Mouse (Mus musculus): ENCODE results near the gene Arhgap11a. TPM values are rescaled to one million over a fixed set of nuclear protein-coding genes. Genes with fewer than 3 reads are reported as not detected.

Arhgap11a gene
- 16.6 and 16.7 TPM in 2 replicates for polyA plus RNA-seq (2012; rRNA removed)

DNA sequence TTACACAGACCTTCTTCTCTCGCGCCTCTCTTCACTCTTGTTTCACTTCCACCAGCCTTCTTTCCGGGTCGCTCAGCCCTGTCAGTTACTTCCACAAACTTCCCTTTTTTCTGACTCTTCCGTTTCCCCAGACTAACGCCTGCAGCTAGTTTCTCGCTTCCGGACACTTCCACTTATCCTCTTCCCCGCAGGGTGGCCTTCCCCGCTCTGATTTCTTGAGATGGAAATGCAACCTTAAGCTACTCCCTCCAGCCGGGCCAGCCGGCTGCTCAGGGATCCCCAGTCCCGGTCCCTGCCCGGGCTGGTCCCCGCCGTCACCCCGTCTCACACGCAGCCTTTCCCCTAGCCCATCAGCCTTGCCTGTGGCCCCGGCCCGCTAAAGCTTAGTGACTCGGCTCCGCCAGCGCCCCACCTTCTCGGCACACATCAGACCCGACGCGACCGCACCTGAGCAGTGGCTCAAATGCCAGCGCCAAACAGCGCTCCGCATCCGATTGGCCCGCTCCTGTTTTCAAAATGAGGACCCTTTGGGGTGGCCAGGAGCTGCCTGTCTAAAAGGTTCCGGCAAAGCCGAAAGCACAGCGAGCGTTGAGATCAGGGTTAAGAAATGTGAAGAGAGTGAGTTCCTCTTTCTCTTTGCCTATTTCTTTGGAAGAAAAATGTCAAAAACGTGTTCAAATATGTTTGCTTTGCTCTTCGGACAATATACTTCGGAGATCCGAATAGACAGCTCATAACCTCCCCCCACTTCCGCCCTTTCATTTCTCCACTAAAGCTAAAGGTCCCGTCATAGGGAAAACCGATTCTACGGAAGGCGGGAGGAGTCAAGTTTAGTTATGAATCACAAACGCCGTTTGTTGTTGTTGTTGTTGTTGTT lies at the start of gene Arhgap11a:
Gene Arhgap11a, minus strand, starts transcription at position 417 of the 877 bp plus-strand sequence.

GRCm38 (mm10) chr2:113828943-113829882 lies 19.2 kb downstream of the Arhgap11a start, which contains the start of gene Scg5:
Gene Scg5 (minus strand): TSS chr2:113829121.

Other genes starting within 250 kb of the Arhgap11a start
- gene Grem1, start 90.0 kb downstream of the Arhgap11a start, polyA plus RNA-seq (2012; rRNA removed) = 0.01 TPM in 1 of 2 replicates, not detected in the other
- 0.02 and 0.06 TPM in 2 replicates for gene Scg5, start 19.5 kb downstream of the Arhgap11a start, polyA plus RNA-seq (2012; rRNA removed)
- gene Gjd2, start 165.0 kb upstream of the Arhgap11a start, polyA plus RNA-seq (2012; rRNA removed) = 0.01 TPM in 1 of 2 replicates, not detected in the other
- gene Actc1, start 204.9 kb upstream of the Arhgap11a start, polyA plus RNA-seq (2012; rRNA removed) = 1.6 and 32.2 TPM in 2 replicates